Mouse (Mus musculus): ENCODE results near the gene Cxcl3. TPM values are rescaled to one million over a fixed set of nuclear protein-coding genes. Genes with fewer than 3 reads are reported as not detected.

Gene Cxcl3
- not detected in 2 replicates for total RNA-seq (2014; rRNA removed)
- not detected in 2 replicates for polyA plus RNA-seq (2012; rRNA removed)

GRCm38 (mm10) chr5:90785659-90786588 is at the start of gene Cxcl3:
Cxcl3 (plus strand) TSS chr5:90786103.
- WGBS: 20% methylated on average over 26 of the region's 26 CpGs
- no peaks in the 10 kb centered on the region for H3K79me2 ChIP-seq (ENCODE audit: control insufficient read depth, insufficient read depth, low read length)
- H3K27ac ChIP-seq (replicated peaks; ENCODE audit: insufficient read depth, low read depth, low read length): no peak within 1 kb of the TSS
- H3K36me3 ChIP-seq (ENCODE audit: control insufficient read depth, insufficient read depth, low read length): no peaks in the 10 kb centered on the region
- no peak within 1 kb of the TSS for H3K9ac ChIP-seq (ENCODE audit: low read depth, low read length)
- peak; percentile 25; the same call in 1 of the 2 replicates for TF ChIP-seq CTCF (IDR thresholded peaks at IDR 0.05; ENCODE audit: low read depth, low read length)
- TF ChIP-seq POLR2A (IDR thresholded peaks at IDR 0.05; ENCODE audit: extremely low read depth, insufficient read depth, low read length): no peak
- no peak within 1 kb of the TSS for H3K4me3 ChIP-seq (ENCODE audit: insufficient read depth, low read depth, low read length)
- no peaks in the 10 kb centered on the region for H3K27me3 ChIP-seq (ENCODE audit: control insufficient read depth, insufficient read depth, low read length)
- peak; percentile 37 for DNase-seq (ENCODE audit: extremely low read depth, low read depth, low spot score)
- H3K4me1 ChIP-seq (ENCODE audit: control insufficient read depth, insufficient read depth, low read length): no peaks in the 10 kb centered on the region

- Histone ChIP-seq H3K36me3 (ENCODE audit: control insufficient read depth, insufficient read depth, low read length) (no peaks in the 10 kb centered on the region), H3K4me3 (ENCODE audit: insufficient read depth, low read depth, low read length) (no peak overlapping the region), H3K27ac (replicated peaks; ENCODE audit: insufficient read depth, low read depth, low read length) (no peak overlapping the region), H3K9ac (ENCODE audit: low read depth, low read length) (no peak overlapping the region), H3K4me1 (ENCODE audit: control insufficient read depth, insufficient read depth, low read length) (no peaks in the 10 kb centered on the region), H3K79me2 (ENCODE audit: control insufficient read depth, insufficient read depth, low read length) (no peaks in the 10 kb centered on the region), H3K27me3 (ENCODE audit: control insufficient read depth, insufficient read depth, low read length) (no peaks in the 10 kb centered on the region)
- TF ChIP-seq POLR2A (IDR thresholded peaks at IDR 0.05; ENCODE audit: extremely low read depth, insufficient read depth, low read length): no peak
- no peak for TF ChIP-seq CTCF (IDR thresholded peaks at IDR 0.05; ENCODE audit: low read depth, low read length)
- WGBS: 71% methylated on average over 4 of the region's 4 CpGs
- peak; percentile 31 for DNase-seq (ENCODE audit: extremely low read depth, low read depth, low spot score)
Observed at GRCm38 (mm10) chr5:90742029-90742428, 43.9 kb upstream of the Cxcl3 start.

GRCm38 (mm10) chr5:90753934-90754333 is 32.0 kb upstream of the Cxcl3 start:
- Histone ChIP-seq H3K9ac (ENCODE audit: low read depth, low read length) (no peak overlapping the region), H3K27ac (replicated peaks; ENCODE audit: insufficient read depth, low read depth, low read length) (no peak overlapping the region), H3K36me3 (ENCODE audit: control insufficient read depth, insufficient read depth, low read length) (no peaks in the 10 kb centered on the region), H3K79me2 (ENCODE audit: control insufficient read depth, insufficient read depth, low read length) (no peaks in the 10 kb centered on the region), H3K4me1 (ENCODE audit: control insufficient read depth, insufficient read depth, low read length) (peaks cover 1% of the 10 kb centered on the region), H3K27me3 (ENCODE audit: control insufficient read depth, insufficient read depth, low read length) (no peaks in the 10 kb centered on the region), H3K4me3 (ENCODE audit: insufficient read depth, low read depth, low read length) (no peak overlapping the region)
- DNase-seq (ENCODE audit: extremely low read depth, low read depth, low spot score): no peak
- TF ChIP-seq POLR2A (IDR thresholded peaks at IDR 0.05; ENCODE audit: extremely low read depth, insufficient read depth, low read length) (no peak), CTCF (IDR thresholded peaks at IDR 0.05; ENCODE audit: low read depth, low read length) (no peak)
- WGBS: 96% methylated on average over 1 of the region's 1 CpGs

GRCm38 (mm10) chr5:90758020-90758605 is 27.8 kb upstream of the Cxcl3 start:
- Histone ChIP-seq H3K9ac (ENCODE audit: low read depth, low read length) (no peak overlapping the region), H3K36me3 (ENCODE audit: control insufficient read depth, insufficient read depth, low read length) (no peaks in the 10 kb centered on the region), H3K27ac (replicated peaks; ENCODE audit: insufficient read depth, low read depth, low read length) (no peak overlapping the region), H3K4me1 (ENCODE audit: control insufficient read depth, insufficient read depth, low read length) (peaks cover 7% of the 10 kb centered on the region), H3K27me3 (ENCODE audit: control insufficient read depth, insufficient read depth, low read length) (no peaks in the 10 kb centered on the region), H3K79me2 (ENCODE audit: control insufficient read depth, insufficient read depth, low read length) (no peaks in the 10 kb centered on the region), H3K4me3 (ENCODE audit: insufficient read depth, low read depth, low read length) (no peak overlapping the region)
- TF ChIP-seq CTCF (IDR thresholded peaks at IDR 0.05; ENCODE audit: low read depth, low read length) (no peak), POLR2A (IDR thresholded peaks at IDR 0.05; ENCODE audit: extremely low read depth, insufficient read depth, low read length) (no peak)
- 67% methylated on average over 5 of the region's 5 CpGs for WGBS
- peak; percentile 33 for DNase-seq (ENCODE audit: extremely low read depth, low read depth, low spot score)

DNA sequence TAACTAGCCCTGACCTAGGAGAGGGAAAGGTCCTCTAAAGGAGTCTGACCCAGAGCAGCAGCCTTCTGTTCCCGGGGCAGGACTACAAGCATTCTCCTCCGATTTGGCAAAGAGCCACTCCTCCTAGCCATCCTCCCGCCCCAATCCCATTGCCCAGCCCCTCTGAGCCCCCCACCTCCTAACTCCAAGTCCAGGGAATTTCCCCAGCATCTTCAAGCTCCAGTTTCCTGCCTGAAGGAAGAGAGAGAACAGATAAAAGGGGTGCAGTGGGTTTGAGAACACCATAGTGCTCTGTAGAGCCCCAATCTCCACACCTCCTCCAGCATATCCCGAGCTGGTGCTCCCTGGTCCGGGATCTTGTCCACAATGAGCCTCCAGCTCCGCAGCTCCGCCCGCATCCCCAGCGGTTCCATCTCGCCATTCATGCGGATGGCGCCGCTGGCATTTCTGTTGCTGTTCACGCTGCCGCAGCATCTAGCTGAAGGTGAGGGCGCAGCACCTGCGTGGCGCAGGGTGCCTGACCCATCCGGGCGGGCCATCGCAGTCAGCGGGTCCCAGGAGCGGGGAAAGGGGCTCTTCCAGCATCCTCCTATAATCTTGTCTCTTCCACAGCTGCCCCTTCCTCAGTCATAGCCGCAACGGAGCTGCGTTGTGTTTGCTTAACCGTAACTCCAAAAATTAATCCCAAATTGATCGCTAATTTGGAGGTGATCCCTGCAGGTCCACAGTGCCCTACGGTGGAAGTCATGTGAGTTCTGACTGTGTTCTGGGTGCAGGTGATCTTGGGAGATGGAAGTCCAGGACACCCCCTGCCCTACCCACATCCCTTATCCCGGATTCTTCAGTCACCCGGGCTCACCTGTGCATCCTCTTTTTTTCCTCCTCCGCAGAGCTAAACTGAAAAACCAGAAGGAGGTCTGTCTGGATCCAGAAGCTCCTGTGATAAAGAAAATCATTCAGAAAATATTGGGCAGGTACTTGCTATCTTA is 26.5 kb upstream of the Cxcl3 start, which contains the start of gene Cxcl5:
TSS of gene Cxcl5 (plus strand) at position 284 of the 989 bp plus-strand sequence.
- Histone ChIP-seq H3K9ac (ENCODE audit: low read depth, low read length) (no peak within 1 kb of the TSS), H3K79me2 (ENCODE audit: control insufficient read depth, insufficient read depth, low read length) (no peaks in the 10 kb centered on the region), H3K4me3 (ENCODE audit: insufficient read depth, low read depth, low read length) (peak within 1 kb of the TSS; percentile 9; the same call in 1 of the 2 replicates), H3K36me3 (ENCODE audit: control insufficient read depth, insufficient read depth, low read length) (no peaks in the 10 kb centered on the region), H3K27me3 (ENCODE audit: control insufficient read depth, insufficient read depth, low read length) (no peaks in the 10 kb centered on the region), H3K4me1 (ENCODE audit: control insufficient read depth, insufficient read depth, low read length) (peaks cover 7% of the 10 kb centered on the region), H3K27ac (replicated peaks; ENCODE audit: insufficient read depth, low read depth, low read length) (no peak within 1 kb of the TSS)
- no peak for TF ChIP-seq POLR2A (IDR thresholded peaks at IDR 0.05; ENCODE audit: extremely low read depth, insufficient read depth, low read length)
- TF ChIP-seq CTCF (IDR thresholded peaks at IDR 0.05; ENCODE audit: low read depth, low read length): no peak
- 10% methylated on average over 32 of the region's 32 CpGs for WGBS
- peak; percentile 8 for DNase-seq (ENCODE audit: extremely low read depth, low read depth, low spot score)
